Mouse (Mus musculus) CD4-positive helper T cell, adult 2 months (primary cell): ENCODE results near the gene Col1a2.

Source experiments
- DNase-seq: peaks from one replicate; pipeline ENCODE4 v3.0.0-alpha.2; 2012; ENCODE audit warnings: low read depth, missing footprints, low spot score

The Col1a2 gene

GRCm38 (mm10) chr6:4521031-4521430, 16.4 kb downstream of the Col1a2 start:
- DNase-seq: no peak

DNA sequence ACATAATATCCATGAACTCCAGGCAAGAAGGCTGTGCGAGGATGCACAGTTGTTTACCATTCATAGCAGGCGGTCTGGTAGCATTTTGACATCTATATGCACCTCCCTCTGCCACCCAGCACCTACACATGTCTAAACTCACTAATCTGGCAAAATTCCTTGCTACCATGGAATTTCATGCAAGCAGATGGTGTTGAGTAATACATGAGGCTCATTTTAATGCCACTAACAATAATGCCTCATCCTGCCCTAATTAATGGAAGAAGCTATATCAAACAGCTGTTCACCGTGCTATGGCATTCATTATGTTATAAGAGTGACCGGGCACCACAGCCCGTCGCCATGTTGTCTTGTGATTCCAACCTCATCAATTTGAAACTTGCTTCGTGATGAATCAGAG, 23.8 kb downstream of the Col1a2 start:
- DNase-seq: no peak

GRCm38 (mm10) chr6:4530986-4531385, 26.4 kb downstream of the Col1a2 start:
- DNase-seq: no peak

DNA sequence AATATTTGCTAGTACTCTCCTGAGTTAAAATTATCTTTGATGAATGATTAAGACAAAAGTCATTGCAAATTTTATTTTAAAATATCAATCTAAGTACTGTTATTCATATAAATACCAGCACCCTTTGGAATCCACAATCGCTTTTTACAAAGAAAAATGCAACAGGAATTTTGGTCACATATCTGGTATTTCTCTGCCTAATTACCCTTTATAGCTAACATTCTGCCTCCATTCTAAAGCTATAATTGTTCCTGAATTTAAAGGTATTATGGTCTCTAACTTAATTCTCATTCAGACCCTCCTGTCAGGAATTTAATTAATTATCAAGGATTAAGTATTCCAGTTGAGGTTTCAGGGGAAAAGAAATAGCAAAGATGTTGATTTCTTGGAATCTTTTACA, 28.3 kb downstream of the Col1a2 start:
- no peak for DNase-seq

DNA sequence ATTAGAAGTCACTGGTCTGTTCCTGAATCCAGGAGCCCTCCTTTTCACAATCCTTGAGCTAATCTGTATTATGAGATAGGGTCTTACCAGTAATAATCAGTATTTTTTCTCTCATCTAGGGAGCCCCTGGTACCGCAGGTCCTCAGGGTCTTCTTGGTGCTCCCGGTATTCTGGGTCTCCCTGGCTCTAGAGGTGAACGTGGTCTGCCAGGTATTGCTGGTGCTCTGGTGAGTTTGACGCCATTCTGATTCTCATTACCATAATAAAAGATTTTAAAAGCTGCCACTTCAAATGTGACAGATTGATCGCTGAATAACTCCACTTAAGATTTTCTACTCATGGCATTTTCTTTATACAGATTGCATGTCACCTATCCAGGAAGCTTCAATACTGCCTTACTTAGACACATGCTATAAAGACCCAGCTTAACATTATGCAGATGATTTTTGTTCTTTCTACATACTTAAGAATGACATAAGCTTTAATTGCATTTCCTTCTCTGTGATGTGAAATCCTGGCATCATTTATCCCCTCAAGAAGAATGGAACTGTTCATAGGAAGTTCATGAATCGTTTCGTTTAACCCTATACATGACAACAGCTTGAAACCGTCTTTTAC, 30.0 kb downstream of the Col1a2 start:
- DNase-seq: no peak

- no peak for DNase-seq
Observed at GRCm38 (mm10) chr6:4541926-4542715, 37.5 kb downstream of the Col1a2 start.

- DNase-seq: peak; percentile 15
Observed at GRCm38 (mm10) chr6:4544554-4544953, 39.9 kb downstream of the Col1a2 start.

- DNase-seq: peak; percentile 14
Observed at GRCm38 (mm10) chr6:4545727-4546126, 41.1 kb downstream of the Col1a2 start.

GRCm38 (mm10) chr6:4548894-4549293, 44.3 kb downstream of the Col1a2 start:
- DNase-seq: no peak

GRCm38 (mm10) chr6:4549846-4550548, 45.4 kb downstream of the Col1a2 start:
- DNase-seq: no peak

GRCm38 (mm10) chr6:4550549-4550915, 45.9 kb downstream of the Col1a2 start:
- DNase-seq: no peak

DNA sequence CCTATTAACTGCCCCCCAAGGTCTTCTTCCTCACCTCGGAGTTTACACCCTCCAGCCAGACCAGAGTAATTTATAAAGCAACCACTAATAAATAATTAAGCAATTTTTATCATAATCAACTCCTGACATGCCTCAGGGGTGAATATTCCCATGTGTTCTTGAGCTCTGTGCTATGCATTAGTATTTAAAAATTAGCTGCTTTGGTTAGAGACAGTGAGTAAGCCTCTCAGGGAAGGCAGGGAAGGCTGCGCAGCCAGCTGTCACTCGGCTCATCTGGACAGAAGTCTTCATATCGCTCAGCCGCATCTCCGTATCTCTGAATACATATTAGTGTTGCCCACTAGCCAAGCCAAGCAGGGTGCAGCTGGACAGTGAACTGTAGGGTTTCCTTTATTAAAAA, 50.8 kb downstream of the Col1a2 start:
- no peak for DNase-seq

DNA sequence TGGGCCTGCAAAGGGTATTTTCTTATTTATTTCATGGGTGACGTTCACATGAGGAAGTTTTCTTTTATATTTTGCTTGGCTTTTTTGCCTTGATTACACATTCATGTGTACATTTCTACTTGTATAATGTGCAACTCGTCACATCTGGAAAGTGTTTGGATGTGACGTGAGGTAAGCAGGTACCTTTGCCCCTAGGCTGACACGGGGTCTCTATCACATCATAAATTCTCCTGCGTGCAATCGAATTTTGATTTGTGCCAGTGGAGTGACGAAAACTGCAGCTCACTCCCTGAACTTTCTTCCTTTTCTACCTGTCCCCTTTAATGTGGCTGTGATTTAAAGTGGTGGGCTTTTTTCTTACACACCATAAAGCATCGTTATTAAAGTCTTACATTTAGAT, 52.5 kb downstream of the Col1a2 start:
- no peak for DNase-seq

- DNase-seq: no peak
Observed at GRCm38 (mm10) chr6:4557678-4558077, 53.1 kb downstream of the Col1a2 start.

GRCm38 (mm10) chr6:4561156-4561555, 56.5 kb downstream of the Col1a2 start:
- no peak for DNase-seq

DNA sequence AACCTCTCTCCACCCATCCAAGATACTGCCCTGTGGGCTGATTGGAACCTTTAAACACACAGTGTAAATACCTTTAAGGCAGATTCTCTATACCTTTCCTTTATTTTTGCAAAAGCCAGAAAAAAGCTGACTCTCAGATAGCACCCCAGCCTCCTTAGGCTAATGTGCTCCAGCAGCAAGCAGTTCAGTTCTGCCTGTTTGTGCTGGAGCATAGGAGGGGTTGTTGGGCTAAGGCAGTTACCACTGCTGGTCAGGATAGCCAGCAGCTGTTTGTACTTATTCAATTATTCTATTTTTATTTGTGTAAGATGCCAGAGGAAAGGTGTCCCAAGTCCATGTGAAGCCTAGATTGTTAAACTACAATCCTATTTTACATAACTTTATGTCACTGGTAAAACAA, 57.0 kb downstream of the Col1a2 start:
- no peak for DNase-seq

DNA sequence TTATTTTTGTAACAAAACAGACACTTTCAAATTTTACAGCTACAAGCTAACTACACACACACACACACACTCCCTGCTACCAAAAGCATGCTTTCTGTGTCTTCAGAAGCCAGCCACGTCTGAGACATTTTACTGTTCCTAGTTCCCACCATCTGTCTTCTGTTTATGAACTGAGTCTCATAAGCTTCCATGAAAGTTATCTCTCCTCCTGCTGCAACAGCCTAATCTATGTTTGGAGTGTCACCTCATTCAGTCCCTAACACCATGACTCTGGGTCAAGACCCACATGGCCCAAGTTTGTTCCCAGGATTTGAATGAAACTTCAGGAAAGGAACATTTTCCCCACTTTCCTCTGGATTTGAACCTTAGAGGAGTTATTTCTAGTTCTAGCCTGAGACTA, 57.8 kb downstream of the Col1a2 start:
- DNase-seq: no peak

GRCm38 (mm10) chr6:4563477-4563876, 58.9 kb downstream of the Col1a2 start:
- DNase-seq: no peak

- no peak for DNase-seq
Observed at GRCm38 (mm10) chr6:4570412-4570811, 65.8 kb downstream of the Col1a2 start.

GRCm38 (mm10) chr6:4577756-4578155, 73.1 kb downstream of the Col1a2 start:
- DNase-seq: no peak

GRCm38 (mm10) chr6:4578343-4578742, 73.7 kb downstream of the Col1a2 start:
- no peak for DNase-seq

DNA sequence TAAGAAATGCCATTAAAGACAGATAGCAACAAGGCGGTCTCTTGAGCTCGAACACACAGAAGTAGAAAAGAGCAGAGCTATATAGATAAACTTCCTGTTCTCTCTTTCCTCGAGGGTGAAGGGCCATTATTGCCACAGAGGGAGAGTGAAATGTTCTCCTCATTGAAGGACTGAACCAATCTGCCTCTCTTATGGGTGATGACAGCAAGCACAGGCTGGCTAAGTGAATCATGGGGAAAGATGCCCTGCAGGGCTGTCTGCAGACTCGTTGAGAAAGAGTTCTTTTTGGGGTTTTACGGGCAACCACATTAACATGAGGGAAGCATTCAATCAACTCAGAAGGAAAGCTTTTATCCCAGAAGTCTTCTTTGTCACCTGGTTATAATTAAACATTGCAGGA, 75.0 kb downstream of the Col1a2 start:
- no peak for DNase-seq

DNA sequence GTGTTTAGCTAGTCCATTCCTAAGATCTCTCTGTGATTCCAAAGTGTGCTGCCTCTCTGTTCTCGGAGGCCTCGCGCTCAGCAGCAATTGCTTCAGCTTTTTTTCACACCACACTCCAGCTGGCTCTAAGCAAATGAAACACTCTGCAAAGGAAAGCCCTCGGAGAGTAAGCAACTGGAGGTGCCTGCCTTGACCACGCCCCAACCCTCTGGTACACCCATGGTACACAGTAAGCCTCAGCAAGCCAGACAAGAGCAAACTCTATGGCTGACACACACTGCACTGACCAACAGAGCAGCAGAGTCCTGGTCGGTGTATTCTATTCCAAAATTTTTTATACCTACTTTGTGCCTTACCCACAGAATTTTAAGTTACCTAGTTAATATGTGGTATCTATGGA, 78.9 kb downstream of the Col1a2 start:
- no peak for DNase-seq
